Mouse (Mus musculus) liver, embryonic 11.5 days (tissue): Measurements from ENCODE around the gene Noc3l. TPM values are rescaled to one million over a fixed set of nuclear protein-coding genes. Genes with fewer than 3 reads are reported as not detected.

Experiments used
- ATAC-seq: fragments of 200-750 bp; cut with Nextera tagmentation; replicated peaks from 2 replicates; pipeline ENCODE4 v1.8.0; 2017; ENCODE audit warnings: moderate number of reproducible peaks, mild to moderate bottlenecking, moderate TSS enrichment, moderate library complexity; ENCODE audit not compliant: low FRiP score
- DNase-seq: peaks from one replicate; pipeline ENCODE4 v3.0.0-alpha.2; 2017; ENCODE audit warnings: low spot score
- H3K27ac ChIP-seq: fragments of 300-500 bp; sonication (generic); 2 replicates; pipeline ENCODE4 v1.5.1; 2014; ENCODE audit warnings: mild to moderate bottlenecking, low read depth, low read length, control low read depth
- H3K27me3 ChIP-seq: fragments of 300-500 bp; sonication (generic); replicated peaks from 2 replicates; pipeline ENCODE4 v1.6.1; 2014; ENCODE audit warnings: low read length, mixed read lengths; ENCODE audit not compliant: control insufficient read depth, insufficient read depth
- H3K36me3 ChIP-seq: fragments of 300-500 bp; sonication (generic); 2 replicates; pipeline ENCODE4 v1.6.1; 2014; ENCODE audit warnings: mild to moderate bottlenecking, low read length, moderate library complexity, mixed read lengths; ENCODE audit not compliant: control insufficient read depth, insufficient read depth
- H3K4me1 ChIP-seq: fragments of 300-500 bp; sonication (generic); replicated peaks from 2 replicates; pipeline ENCODE4 v1.6.1; 2014; ENCODE audit warnings: low read length, mixed read lengths; ENCODE audit not compliant: control insufficient read depth, insufficient read depth
- H3K4me2 ChIP-seq: fragments of 300-500 bp; sonication (generic); 2 replicates; pipeline ENCODE4 v1.6.1; 2014; ENCODE audit warnings: mild to moderate bottlenecking, control low read depth, moderate library complexity
- H3K4me3 ChIP-seq: fragments of 300-500 bp; sonication (generic); 2 replicates; pipeline ENCODE4 v1.5.1; 2014; ENCODE audit warnings: low read depth, low read length, control low read depth
- H3K9ac ChIP-seq: fragments of 300-500 bp; sonication (generic); 2 replicates; pipeline ENCODE4 v1.6.1; 2014; ENCODE audit warnings: low read depth, low read length, control low read depth
- H3K9me3 ChIP-seq: fragments of 300-500 bp; sonication (generic); 2 replicates; pipeline ENCODE4 v1.6.1; 2016; ENCODE audit warnings: low read length, inconsistent platforms, mixed read lengths; ENCODE audit not compliant: control insufficient read depth
- WGBS: fragments of 180-500 bp; shearing (Covaris S2); extraction: QIAGEN DNeasy Blood & Tissue Kit; methylation state at CpG from one replicate; pipeline ENCODE4 v1.1.7; 2014; 5-methylcytosine and 5-hydroxymethylcytosine counted together
- polyA plus RNA-seq: library from polyadenylated mRNA; unstranded; fragments of >200 nt; fragmentation: Nextera tagmentation; extraction: Ambion mirVana; gene quantifications from 2 replicates; pipeline ENCODE4 v1.2.1, GENCODE M21; 2014

Gene Noc3l
- polyA plus RNA-seq, 1 experiment from 2014 or later = 12.6 TPM

GRCm38 (mm10) chr19:38783542-38783941, 35.5 kb downstream of the Noc3l start:
- DNase-seq (no peak), ATAC-seq (no peak)
- no peak overlapping the region for H3K4me2 ChIP-seq
- no peak overlapping the region for H3K9ac ChIP-seq
- no peaks in the 10 kb centered on the region for H3K27me3 ChIP-seq
- H3K9me3 ChIP-seq = no peaks in the 10 kb centered on the region
- 80% methylated on average over 9 of the region's 9 CpGs for WGBS
- no peak overlapping the region for H3K27ac ChIP-seq
- H3K4me1 ChIP-seq = no peaks in the 10 kb centered on the region
- H3K36me3 ChIP-seq = no peaks in the 10 kb centered on the region
- no peak overlapping the region for H3K4me3 ChIP-seq

- Histone ChIP-seq H3K9me3 (no peaks in the 10 kb centered on the region), H3K4me1 (no peaks in the 10 kb centered on the region), H3K27me3 (no peaks in the 10 kb centered on the region), H3K36me3 (no peaks in the 10 kb centered on the region), H3K9ac (no peak overlapping the region), H3K4me3 (no peak overlapping the region), H3K27ac (no peak overlapping the region), H3K4me2 (no peak overlapping the region)
- no peak for ATAC-seq
- 68% methylated on average over 2 of the region's 2 CpGs for WGBS
- DNase-seq = no peak
These were observed 40.2 kb downstream of the Noc3l start for GRCm38 (mm10) chr19:38778805-38779204.

DNA sequence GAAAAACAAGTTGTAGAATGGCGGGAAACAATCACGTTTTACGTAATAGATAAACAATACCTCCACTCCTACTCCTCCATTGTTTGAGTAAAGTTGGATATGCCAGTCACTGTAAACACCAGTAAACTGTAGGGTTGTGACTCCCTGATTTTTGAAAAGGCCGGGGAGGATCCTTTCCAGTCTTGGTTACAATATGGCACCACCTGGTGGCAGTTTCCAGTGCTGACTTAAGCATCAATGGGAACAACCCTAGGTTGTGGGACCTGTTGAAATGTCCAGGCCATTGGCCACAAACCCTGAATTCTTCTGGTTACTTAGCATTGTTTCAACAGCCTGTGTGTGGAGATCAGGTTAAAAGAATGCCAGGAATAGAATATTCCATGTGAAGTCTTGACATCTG, 43.5 kb downstream of the Noc3l start:
- DNase-seq (no peak), ATAC-seq (no peak)
- Histone ChIP-seq H3K9ac (no peak overlapping the region), H3K4me3 (no peak overlapping the region), H3K36me3 (no peaks in the 10 kb centered on the region), H3K9me3 (no peaks in the 10 kb centered on the region), H3K4me2 (no peak overlapping the region), H3K27ac (no peak overlapping the region), H3K27me3 (no peaks in the 10 kb centered on the region), H3K4me1 (no peaks in the 10 kb centered on the region)
- WGBS = 56% methylated on average over 4 of the region's 4 CpGs

- no peaks in the 10 kb centered on the region for H3K27me3 ChIP-seq
- H3K9me3 ChIP-seq = no peaks in the 10 kb centered on the region
- H3K36me3 ChIP-seq = no peaks in the 10 kb centered on the region
- ATAC-seq (no peak), DNase-seq (no peak)
- H3K4me3 ChIP-seq = no peak overlapping the region
- no peak overlapping the region for H3K27ac ChIP-seq
- no peak overlapping the region for H3K4me2 ChIP-seq
- WGBS = 83% methylated on average over 2 of the region's 2 CpGs
- no peak overlapping the region for H3K9ac ChIP-seq
- H3K4me1 ChIP-seq = no peaks in the 10 kb centered on the region
These were observed 52.7 kb downstream of the Noc3l start for GRCm38 (mm10) chr19:38766306-38766705.

GRCm38 (mm10) chr19:38760441-38760840, 58.6 kb downstream of the Noc3l start:
- ATAC-seq (no peak), DNase-seq (no peak)
- Histone ChIP-seq H3K4me2 (no peak overlapping the region), H3K27me3 (no peaks in the 10 kb centered on the region), H3K9me3 (no peaks in the 10 kb centered on the region), H3K9ac (no peak overlapping the region), H3K4me1 (no peaks in the 10 kb centered on the region), H3K36me3 (no peaks in the 10 kb centered on the region), H3K4me3 (no peak overlapping the region), H3K27ac (no peak overlapping the region)
- 74% methylated on average over 3 of the region's 3 CpGs for WGBS

DNA sequence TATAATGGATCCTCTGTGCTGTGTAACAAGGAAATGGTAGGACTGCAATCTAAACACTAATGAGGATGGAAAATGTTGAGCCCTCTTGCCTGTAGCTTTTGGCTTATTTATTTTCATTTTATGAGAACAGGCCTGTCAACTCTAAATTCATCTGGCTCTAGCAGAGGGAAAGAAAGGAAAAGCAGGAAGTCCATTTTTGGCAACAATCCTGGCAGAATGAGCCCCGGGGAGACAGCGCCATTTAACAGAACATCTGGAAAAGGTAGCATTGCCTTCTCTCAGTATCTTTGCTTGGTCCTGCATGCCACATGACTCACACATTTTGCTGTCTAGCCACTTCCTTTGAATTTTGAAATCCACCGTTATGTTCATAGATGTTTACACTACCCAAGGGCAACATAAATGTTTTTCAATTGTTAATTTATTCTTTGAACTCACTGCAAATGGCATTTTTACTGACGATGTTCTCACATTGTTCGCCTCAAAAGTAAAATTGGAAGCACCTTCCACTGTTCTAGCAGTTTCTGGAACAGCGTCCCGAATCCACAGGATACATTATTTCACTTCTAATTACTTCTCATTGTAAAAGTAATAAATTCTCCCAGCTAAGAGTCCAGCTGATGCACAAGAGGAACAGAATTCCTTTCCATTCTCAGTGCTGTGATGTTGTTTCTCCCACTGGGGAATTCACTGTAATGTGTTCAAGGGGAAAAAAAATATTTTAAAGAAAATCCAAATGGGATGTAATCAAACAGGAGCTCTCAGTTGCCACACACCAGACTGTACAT, 60.2 kb downstream of the Noc3l start:
- H3K27ac ChIP-seq = no peak overlapping the region

DNA sequence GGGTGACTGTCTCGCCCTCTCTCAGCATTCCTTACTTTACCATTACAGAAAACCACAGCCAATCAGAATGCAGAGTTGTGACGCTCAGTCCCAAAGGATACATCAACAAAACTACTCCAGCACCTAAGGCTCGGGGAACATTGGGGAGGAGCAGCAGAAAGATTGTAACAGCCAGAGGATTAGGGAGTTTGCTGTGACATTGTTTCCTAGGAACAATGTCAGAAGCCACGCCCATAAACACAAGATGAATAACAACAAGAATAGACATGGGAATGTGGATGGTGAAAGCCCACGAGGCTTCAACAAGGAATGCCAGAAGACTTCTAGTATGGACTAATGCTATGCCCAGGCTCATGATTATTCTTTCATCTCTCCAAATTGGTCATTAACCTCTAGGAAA, 61.0 kb downstream of the Noc3l start:
- no peak for ATAC-seq
- 63% methylated on average over 5 of the region's 5 CpGs for WGBS
- no peak overlapping the region for H3K27ac ChIP-seq

More for the DNA sequence above, 60.2 kb downstream of the Noc3l start:
- no peaks in the 10 kb centered on the region for H3K4me1 ChIP-seq
- 71% methylated on average over 7 of the region's 7 CpGs for WGBS
- no peak for DNase-seq
- no peaks in the 10 kb centered on the region for H3K27me3 ChIP-seq
- no peak overlapping the region for H3K9ac ChIP-seq
- no peaks in the 10 kb centered on the region for H3K9me3 ChIP-seq
- ATAC-seq = no peak
- no peak overlapping the region for H3K4me2 ChIP-seq
- no peak overlapping the region for H3K4me3 ChIP-seq
- no peaks in the 10 kb centered on the region for H3K36me3 ChIP-seq

DNA sequence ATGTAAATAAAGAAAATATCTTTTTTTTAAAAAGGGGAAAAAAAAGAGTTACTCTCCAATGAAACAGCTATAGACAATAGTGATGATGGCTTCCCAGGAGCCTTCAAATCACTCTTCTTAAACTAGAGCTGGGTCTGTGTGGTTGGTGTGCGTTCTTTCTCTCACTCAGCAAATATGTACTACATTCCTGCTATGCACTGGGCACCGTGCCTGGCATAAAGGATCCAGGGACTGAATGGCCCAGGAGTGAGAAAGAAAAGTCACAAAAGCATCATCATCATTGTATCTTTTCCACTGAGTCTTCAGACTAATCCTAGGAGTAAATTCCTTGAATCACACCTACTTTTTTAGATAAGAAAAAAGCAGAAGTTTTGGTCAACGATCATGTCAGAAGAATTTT, 61.9 kb downstream of the Noc3l start:
- ATAC-seq = no peak
- WGBS = 84% methylated on average over 3 of the region's 3 CpGs
- no peak overlapping the region for H3K9ac ChIP-seq

More for the DNA sequence above, 61.0 kb downstream of the Noc3l start:
- Histone ChIP-seq H3K9me3 (no peaks in the 10 kb centered on the region), H3K4me3 (no peak overlapping the region), H3K27me3 (no peaks in the 10 kb centered on the region), H3K9ac (no peak overlapping the region), H3K4me2 (no peak overlapping the region), H3K4me1 (no peaks in the 10 kb centered on the region), H3K36me3 (no peaks in the 10 kb centered on the region)
- DNase-seq = no peak

GRCm38 (mm10) chr19:38750192-38750591, 68.8 kb downstream of the Noc3l start:
- no peak overlapping the region for H3K9ac ChIP-seq
- H3K4me2 ChIP-seq = no peak overlapping the region
- no peaks in the 10 kb centered on the region for H3K27me3 ChIP-seq
- H3K4me3 ChIP-seq = no peak overlapping the region
- no peak for ATAC-seq
- WGBS = 49% methylated on average over 4 of the region's 4 CpGs
- no peak for DNase-seq
- no peaks in the 10 kb centered on the region for H3K9me3 ChIP-seq
- no peaks in the 10 kb centered on the region for H3K36me3 ChIP-seq
- H3K4me1 ChIP-seq = no peaks in the 10 kb centered on the region
- H3K27ac ChIP-seq = no peak overlapping the region

More for the DNA sequence above, 61.9 kb downstream of the Noc3l start:
- H3K36me3 ChIP-seq = no peaks in the 10 kb centered on the region
- no peak overlapping the region for H3K27ac ChIP-seq
- no peak overlapping the region for H3K4me2 ChIP-seq
- no peak overlapping the region for H3K4me3 ChIP-seq
- H3K9me3 ChIP-seq = no peaks in the 10 kb centered on the region
- no peak for DNase-seq
- no peaks in the 10 kb centered on the region for H3K27me3 ChIP-seq
- no peaks in the 10 kb centered on the region for H3K4me1 ChIP-seq
